ENCODE assay signal across 35 mouse cellular contexts in genomic region chr10:128048157-128048556, GRCm38 (mm10). TPM values are rescaled to one million over a fixed set of nuclear protein-coding genes. Genes with fewer than 3 reads are reported as not detected.
"Had no signal": no experiment of that assay in that cellular context is flagged by ENCODE, and none has a peak within 500 bp of the region (broad histone marks: within the 10 kb centered on the region; RNA-seq: fewer than 3 reads in every experiment).

No protein-coding gene starts in this region.

- H3K4me2 ChIP-seq: limb, embryonic 12.5 days; limb, embryonic 13.5 days; limb, embryonic 15.5 days; liver, embryonic 11.5 days; liver, embryonic 12.5 days; liver, embryonic 13.5 days; liver, embryonic 15.5 days; lung, embryonic 14.5 days; lung, embryonic 15.5 days; midbrain, embryonic 12.5 days; midbrain, embryonic 13.5 days; midbrain, embryonic 15.5 days had no signal

- H3K9me3 ChIP-seq: limb, embryonic 10.5 days; limb, embryonic 12.5 days; limb, embryonic 13.5 days; limb, embryonic 15.5 days; liver, embryonic 12.5 days; liver, embryonic 13.5 days; liver, embryonic 15.5 days; lung, embryonic 15.5 days; megakaryocyte, embryonic 14.5 days; midbrain, embryonic 10.5 days; midbrain, embryonic 12.5 days; midbrain, embryonic 13.5 days; midbrain, embryonic 15.5 days had no signal

- H3K4me3 ChIP-seq: left cerebral cortex, adult 2 months; limb, embryonic 10.5 days; limb, embryonic 12.5 days; limb, embryonic 13.5 days; limb, embryonic 15.5 days; liver, embryonic 12.5 days; liver, embryonic 13.5 days; liver, embryonic 15.5 days; lung, embryonic 15.5 days; megakaryocyte, embryonic 14.5 days; midbrain, embryonic 10.5 days; midbrain, embryonic 12.5 days; midbrain, embryonic 13.5 days; midbrain, embryonic 15.5 days; myocyte had no signal

- H3K4me1 ChIP-seq: limb, embryonic 12.5 days had no signal

- H3K27me3 ChIP-seq: limb, embryonic 12.5 days; limb, embryonic 13.5 days; limb, embryonic 15.5 days; liver, embryonic 12.5 days; liver, embryonic 13.5 days; liver, embryonic 15.5 days; lung, embryonic 15.5 days; megakaryocyte, embryonic 14.5 days; midbrain, embryonic 12.5 days; midbrain, embryonic 13.5 days; midbrain, embryonic 15.5 days had no signal

- H3K27ac ChIP-seq: left cerebral cortex, adult 2 months; limb, embryonic 10.5 days; limb, embryonic 12.5 days; limb, embryonic 13.5 days; limb, embryonic 15.5 days; liver, embryonic 12.5 days; liver, embryonic 13.5 days; liver, embryonic 14.5 days; liver, embryonic 15.5 days; lung, embryonic 15.5 days; macrophage; midbrain, embryonic 10.5 days; midbrain, embryonic 12.5 days; midbrain, embryonic 13.5 days; midbrain, embryonic 15.5 days had no signal

- DNase-seq: left cerebral cortex, postnatal 4 days; liver; liver, embryonic 13.5 days; liver, postnatal 0 days; lung, adult 18-20 months; lung, adult 2 months; lung, embryonic 14.5 days; lung, postnatal 10 days; lung, postnatal 14 days; lung, postnatal 36 days; lung, postnatal 4 days; midbrain, embryonic 14.5 days had no signal

- ATAC-seq: liver, embryonic 12.5 days; liver, postnatal 0 days; lung, postnatal 0 days; midbrain, embryonic 13.5 days; midbrain, embryonic 15.5 days had no signal

- H3K9ac ChIP-seq: limb, embryonic 12.5 days; limb, embryonic 13.5 days; limb, embryonic 15.5 days; liver, embryonic 12.5 days; liver, embryonic 13.5 days; liver, embryonic 14.5 days; liver, embryonic 15.5 days; liver, postnatal 0 days; lung, embryonic 14.5 days; lung, embryonic 15.5 days; midbrain, embryonic 12.5 days; midbrain, embryonic 13.5 days; midbrain, embryonic 15.5 days had no signal

RNA-seq across cellular contexts. Expression of gene Hsd17b6, which starts 40.7 kb away (rescaled TPM):
- polyA plus RNA-seq: limb, embryonic 10.5 days; limb, embryonic 11.5 days; limb, embryonic 12.5 days; limb, embryonic 13.5 days; limb, embryonic 14.5 days; limb, embryonic 15.5 days; liver, embryonic 11.5 days; liver, embryonic 13.5 days; liver, embryonic 14.5 days; lung, embryonic 14.5 days; lung, embryonic 15.5 days; lung, embryonic 16.5 days; lung, postnatal 0 days; macrophage; midbrain, embryonic 10.5 days; midbrain, embryonic 12.5 days; midbrain, embryonic 13.5 days; midbrain, embryonic 14.5 days; midbrain, embryonic 15.5 days; midbrain, postnatal 0 days; myocyte; neural tube, embryonic 11.5 days had no signal
